Mouse (Mus musculus) heart, postnatal 0 days (tissue): ENCODE measurements around the gene Sh3gl3. TPM values are rescaled to one million over a fixed set of nuclear protein-coding genes. Genes with fewer than 3 reads are reported as not detected.
"Not testable (repeated sequence)": the region's sequence is repeated elsewhere in the genome, so short reads cannot be mapped to it uniquely, and the experiment has no call there.

Source experiments
- ATAC-seq: fragments of 200-750 bp; cut with Nextera tagmentation; 2 replicates; pipeline ENCODE4 v1.8.0; 2017; ENCODE audit warnings: low read depth, moderate number of reproducible peaks, moderate library complexity; ENCODE audit not compliant: insufficient read depth
- DNase-seq: peaks from one replicate; pipeline ENCODE4 v3.0.0-alpha.2; 2016; ENCODE audit warnings: low spot score
- H3K27ac ChIP-seq: fragments of 300-500 bp; sonication (generic); 2 replicates; pipeline ENCODE4 v1.5.1; 2014; ENCODE audit warnings: low read depth, mild to moderate bottlenecking
- H3K27me3 ChIP-seq: fragments of 300-500 bp; sonication (generic); 2 replicates; pipeline ENCODE4 v1.6.1; 2014; ENCODE audit warnings: low read length, mixed read lengths; ENCODE audit not compliant: control insufficient read depth, insufficient read depth
- H3K36me3 ChIP-seq: fragments of 300-500 bp; sonication (generic); replicated peaks from 2 replicates; pipeline ENCODE4 v1.6.1; 2014; ENCODE audit warnings: low read length, mixed read lengths; ENCODE audit not compliant: control insufficient read depth, insufficient read depth
- H3K4me1 ChIP-seq: fragments of 300-500 bp; sonication (generic); 2 replicates; pipeline ENCODE4 v1.6.1; 2014; ENCODE audit warnings: antibody characterized with exemption; ENCODE audit not compliant: control insufficient read depth, insufficient read depth
- H3K4me2 ChIP-seq: fragments of 300-500 bp; sonication (generic); 2 replicates; pipeline ENCODE4 v1.6.1; 2014; ENCODE audit warnings: low read depth, mild to moderate bottlenecking, low read length, moderate library complexity
- H3K4me3 ChIP-seq: fragments of 300-500 bp; sonication (generic); 2 replicates; pipeline ENCODE4 v1.5.1; 2014; ENCODE audit warnings: low read depth, low read length
- H3K9ac ChIP-seq: fragments of 300-500 bp; sonication (generic); replicated peaks from 2 replicates; pipeline ENCODE4 v1.6.1; 2014; ENCODE audit warnings: low read depth, low read length, mixed read lengths
- H3K9me3 ChIP-seq: fragments of 300-500 bp; sonication (generic); replicated peaks from 2 replicates; pipeline ENCODE4 v1.6.1; 2016; ENCODE audit warnings: low read length; ENCODE audit not compliant: control insufficient read depth
- CTCF ChIP-seq: IDR thresholded peaks from 2 replicates; pipeline ENCODE4 v1.5.1; 2016; ENCODE audit warnings: antibody characterized with exemption, control low read depth, low read depth
- EP300 ChIP-seq: IDR thresholded peaks from 2 replicates; pipeline ENCODE4 v1.6.1; 2016; ENCODE audit warnings: antibody characterized with exemption, low read depth
- WGBS: fragments of 180-500 bp; shearing (Covaris S2); extraction: QIAGEN DNeasy Blood & Tissue Kit; methylation state at CpG from one replicate; pipeline ENCODE4 v1.1.7; 2014; 5-methylcytosine and 5-hydroxymethylcytosine counted together
- polyA plus RNA-seq: library from polyadenylated mRNA; unstranded; fragments of >200 nt; fragmentation: Nextera tagmentation; extraction: Ambion mirVana; gene quantifications from 2 replicates; pipeline ENCODE4 v1.2.1, GENCODE M21; 2015
- total RNA-seq: library from RNA; depleted of rRNA; stranded (reverse); fragments of >200 nt; gene quantifications from 2 replicates; pipeline ENCODE4 v1.2.3, GENCODE M21; 2014; ENCODE audit warnings: low replicate concordance

Sh3gl3 gene
- total and polyA plus RNA-seq, 2 experiments from 2014 or later = 1.1 to 3.3 TPM

DNA sequence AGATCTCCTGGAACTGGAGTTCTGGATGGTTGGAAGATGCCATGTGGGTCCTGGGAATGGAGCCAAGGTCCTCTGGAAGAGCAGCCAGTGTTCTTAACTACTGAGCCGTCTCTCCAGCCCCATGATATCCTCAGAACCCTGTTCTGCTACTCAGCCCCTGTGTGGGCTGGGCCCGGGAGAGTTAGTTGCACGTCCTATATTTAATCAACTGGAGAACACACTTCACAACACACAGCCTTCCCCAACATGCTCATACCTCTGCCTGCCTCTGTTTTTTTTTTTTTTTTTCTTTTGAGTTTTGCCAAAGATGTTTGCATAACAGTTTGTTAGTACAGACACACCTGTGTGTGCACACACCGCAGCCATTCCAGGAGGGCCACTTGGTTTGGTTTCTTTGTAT lies 91.7 kb downstream of the Sh3gl3 start:
- H3K4me3 ChIP-seq = no peak overlapping the region
- H3K4me2 ChIP-seq = no peak overlapping the region
- H3K27ac ChIP-seq = no peak overlapping the region
- TF ChIP-seq EP300 = no peak
- H3K36me3 ChIP-seq = no peaks in the 10 kb centered on the region
- no peak for DNase-seq
- no peaks in the 10 kb centered on the region for H3K4me1 ChIP-seq
- H3K9me3 ChIP-seq = no peaks in the 10 kb centered on the region
- H3K9ac ChIP-seq = no peak overlapping the region
- no peak for ATAC-seq
- WGBS = 43% methylated on average over 4 of the region's 4 CpGs
- H3K27me3 ChIP-seq = no peaks in the 10 kb centered on the region

DNA sequence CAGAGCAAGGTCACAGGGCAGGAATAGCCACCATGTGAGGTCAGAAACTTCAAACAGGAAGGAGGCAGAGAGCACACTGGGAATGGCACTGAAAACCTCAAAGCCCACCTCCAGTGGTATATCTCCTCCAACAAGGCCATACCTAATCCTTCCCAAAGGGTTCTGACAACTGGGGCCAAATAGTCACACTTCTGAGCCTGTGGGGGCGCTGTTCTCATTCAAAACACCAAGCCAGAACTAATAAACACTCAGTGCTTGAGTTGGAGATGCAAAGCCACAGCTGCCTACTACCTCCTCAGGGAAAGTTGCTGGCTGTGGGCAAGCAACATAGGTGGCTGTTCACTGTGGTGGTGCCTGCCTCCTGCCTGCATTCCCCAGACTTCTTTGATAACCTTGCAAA lies 96.3 kb downstream of the Sh3gl3 start:
- DNase-seq (no peak), ATAC-seq (no peak)
- H3K27ac ChIP-seq = no peak overlapping the region
- TF ChIP-seq CTCF (peak; percentile 39), EP300 (no peak)
- no peaks in the 10 kb centered on the region for H3K9me3 ChIP-seq
- no peak overlapping the region for H3K4me3 ChIP-seq
- no peak overlapping the region for H3K4me2 ChIP-seq
- H3K36me3 ChIP-seq = no peaks in the 10 kb centered on the region
- no peaks in the 10 kb centered on the region for H3K27me3 ChIP-seq
- no peak overlapping the region for H3K9ac ChIP-seq
- 27% methylated on average over 1 of the region's 1 CpGs for WGBS
- H3K4me1 ChIP-seq = 0 out of 2 replicates have a peak, but pooled peaks cover 9% of the 10 kb centered on the region

GRCm38 (mm10) chr7:82271742-82272141 lies 98.1 kb downstream of the Sh3gl3 start:
- 0 out of 2 replicates have a peak, but pooled peaks cover 9% of the 10 kb centered on the region for H3K4me1 ChIP-seq
- no peak overlapping the region for H3K4me3 ChIP-seq
- H3K36me3 ChIP-seq = no peaks in the 10 kb centered on the region
- no peaks in the 10 kb centered on the region for H3K9me3 ChIP-seq
- no peak overlapping the region for H3K4me2 ChIP-seq
- H3K27me3 ChIP-seq = no peaks in the 10 kb centered on the region
- 32% methylated on average over 5 of the region's 5 CpGs for WGBS
- ATAC-seq (peak; percentile 81), DNase-seq (peak; percentile 45)
- TF ChIP-seq CTCF = no peak
- 0 out of 2 replicates have a peak, but pooled peaks have one; percentile 28 for TF ChIP-seq EP300
- no peak overlapping the region for H3K9ac ChIP-seq
- H3K27ac ChIP-seq = peak overlapping the region; percentile 52; the same call in 1 of the 2 replicates

DNA sequence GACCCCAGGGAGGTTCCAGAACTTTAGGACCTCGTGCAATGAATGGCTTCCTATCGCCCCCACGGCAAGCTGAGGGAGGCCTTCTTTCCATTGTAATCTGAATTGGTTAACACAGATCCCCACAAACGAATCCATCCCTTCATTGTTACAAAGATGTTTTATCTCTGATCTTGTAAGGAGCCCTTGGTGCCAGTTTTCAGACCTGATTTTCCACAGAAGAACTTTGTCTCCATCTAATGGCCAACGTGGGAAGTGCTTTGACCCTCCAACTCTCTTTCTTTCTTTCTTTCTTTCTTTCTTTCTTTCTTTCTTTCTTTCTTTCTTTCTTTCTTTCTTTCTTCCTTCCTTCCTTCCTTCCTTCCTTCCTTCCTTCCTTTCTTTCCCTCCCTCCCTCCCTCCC lies 99.2 kb downstream of the Sh3gl3 start:
- not testable (repeated sequence) for H3K4me2 ChIP-seq, H3K27ac ChIP-seq, H3K27me3 ChIP-seq, H3K4me3 ChIP-seq, ATAC-seq, DNase-seq, H3K9me3 ChIP-seq, H3K4me1 ChIP-seq, H3K9ac ChIP-seq, H3K36me3 ChIP-seq
- 30% methylated on average over 5 of the region's 5 CpGs for WGBS
- peak; percentile 81 for TF ChIP-seq CTCF

GRCm38 (mm10) chr7:82274011-82274709 lies 100.5 kb downstream of the Sh3gl3 start:
- ATAC-seq (no peak), DNase-seq (peak; percentile 36)
- Histone ChIP-seq H3K4me2 (no peak overlapping the region), H3K9ac (no peak overlapping the region), H3K36me3 (no peaks in the 10 kb centered on the region), H3K4me3 (no peak overlapping the region), H3K27me3 (no peaks in the 10 kb centered on the region), H3K4me1 (0 out of 2 replicates have a peak, but pooled peaks cover 9% of the 10 kb centered on the region), H3K9me3 (no peaks in the 10 kb centered on the region), H3K27ac (no peak overlapping the region)
- peak; percentile 75 for TF ChIP-seq CTCF
- no peak for TF ChIP-seq EP300
- WGBS = 39% methylated on average over 19 of the region's 19 CpGs

DNA sequence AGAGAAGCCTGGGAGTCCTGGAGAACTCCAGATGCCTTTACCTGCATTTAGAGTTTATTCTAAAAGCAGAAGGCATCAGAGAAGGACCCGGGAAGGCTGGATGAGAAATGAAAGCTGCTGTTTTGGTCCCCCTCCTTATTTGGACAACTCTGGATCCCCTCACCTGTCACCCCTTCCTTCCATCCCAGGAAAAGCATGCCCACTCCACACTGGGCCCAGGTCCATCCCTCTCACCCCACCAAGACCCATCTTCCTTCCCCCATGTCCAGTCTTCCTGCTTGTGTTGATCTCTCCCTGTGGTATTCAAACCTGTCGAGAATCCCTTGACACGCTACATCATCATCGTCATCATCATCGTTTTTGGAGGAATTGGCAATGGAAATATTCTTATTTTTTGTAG lies 101.3 kb downstream of the Sh3gl3 start:
- no peak overlapping the region for H3K27ac ChIP-seq
- H3K27me3 ChIP-seq = no peaks in the 10 kb centered on the region
- H3K4me1 ChIP-seq = 0 out of 2 replicates have a peak, but pooled peaks cover 9% of the 10 kb centered on the region
- H3K4me2 ChIP-seq = no peak overlapping the region
- H3K4me3 ChIP-seq = no peak overlapping the region
- TF ChIP-seq CTCF (no peak), EP300 (no peak)
- H3K36me3 ChIP-seq = no peaks in the 10 kb centered on the region
- no peak for DNase-seq
- 89% methylated on average over 5 of the region's 5 CpGs for WGBS
- H3K9me3 ChIP-seq = no peaks in the 10 kb centered on the region
- no peak overlapping the region for H3K9ac ChIP-seq
- ATAC-seq = no peak
